Mouse (Mus musculus) left cerebral cortex, adult 11 months (tissue): ENCODE results near the gene H1foo.

Experiments used
- DNase-seq: peaks from one replicate; pipeline ENCODE4 v3.0.0; 2022; ENCODE audit warnings: low spot score

Gene H1foo

GRCm38 (mm10) chr6:115927292-115928242 lies 17.2 kb upstream of the H1foo start:
- DNase-seq = no peak

DNA sequence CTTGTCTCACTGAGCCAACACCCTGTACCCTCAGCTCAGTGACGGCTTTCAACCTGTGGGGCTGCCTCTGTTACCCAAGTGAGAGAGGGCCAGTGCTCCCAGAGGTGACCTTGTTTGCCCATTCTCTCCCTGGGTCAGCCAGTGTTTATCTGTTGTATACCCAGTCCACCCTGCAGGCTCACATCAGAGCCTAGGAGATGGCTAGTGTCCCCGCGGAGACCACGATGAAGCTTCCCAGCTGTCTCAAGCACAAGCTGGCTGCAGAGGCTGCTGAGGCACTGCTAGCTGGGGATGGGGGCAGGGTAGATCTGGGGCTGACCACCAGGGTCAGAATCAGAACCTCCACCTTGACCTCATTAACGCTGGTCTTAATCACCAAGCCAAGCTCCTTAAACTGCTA lies 14.7 kb upstream of the H1foo start:
- DNase-seq = no peak

- no peak for DNase-seq
Observed at GRCm38 (mm10) chr6:115931639-115932038, 13.1 kb upstream of the H1foo start, which contains the start of gene Rho. Rho (plus strand) TSS chr6:115931748.

DNA sequence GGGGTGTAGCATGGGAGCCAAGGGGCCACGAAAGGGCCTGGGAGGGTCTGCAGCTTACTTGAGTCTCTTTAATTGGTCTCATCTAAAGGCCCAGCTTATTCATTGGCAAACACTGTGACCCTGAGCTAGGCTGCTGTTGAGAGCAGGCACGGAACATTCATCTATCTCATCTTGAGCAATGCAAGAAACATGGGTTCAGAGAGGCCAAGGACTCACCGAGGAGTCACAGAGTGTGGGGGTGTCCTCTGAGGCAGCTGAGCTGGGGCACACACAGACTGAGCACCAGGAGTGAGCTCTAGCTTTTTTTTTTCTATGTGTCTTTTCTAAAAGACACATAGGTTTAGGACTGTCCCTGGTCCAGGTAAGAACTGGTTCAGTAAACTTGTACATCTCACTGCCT lies 12.3 kb upstream of the H1foo start:
- DNase-seq = no peak

DNA sequence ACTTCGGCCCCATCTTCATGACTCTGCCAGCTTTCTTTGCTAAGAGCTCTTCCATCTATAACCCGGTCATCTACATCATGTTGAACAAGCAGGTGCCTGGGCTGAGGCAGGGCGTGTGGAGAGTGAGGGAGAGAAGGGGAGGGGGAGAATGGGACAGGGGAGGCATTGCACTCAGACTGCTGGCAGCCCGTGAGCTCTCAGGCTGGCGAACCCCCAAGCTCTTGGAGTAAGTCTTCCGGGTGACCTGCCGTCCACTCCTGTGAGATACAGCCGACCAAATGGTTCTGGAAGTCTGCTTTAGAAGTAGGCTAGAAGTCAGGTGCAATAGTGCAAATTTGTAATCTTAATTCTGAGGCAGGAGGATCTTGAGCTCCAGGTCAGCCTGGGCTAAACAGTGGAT lies 9.2 kb upstream of the H1foo start:
- DNase-seq = no peak

- DNase-seq = no peak
Observed at GRCm38 (mm10) chr6:115938011-115938410, 6.7 kb upstream of the H1foo start.

GRCm38 (mm10) chr6:115938798-115939197 lies 5.9 kb upstream of the H1foo start:
- no peak for DNase-seq

- no peak for DNase-seq
Observed at GRCm38 (mm10) chr6:115940603-115941002, 4.1 kb upstream of the H1foo start.

GRCm38 (mm10) chr6:115941128-115941527 lies 3.6 kb upstream of the H1foo start:
- DNase-seq = no peak

- no peak for DNase-seq
Observed at GRCm38 (mm10) chr6:115943498-115944427, 975 bp upstream of the H1foo start.

DNA sequence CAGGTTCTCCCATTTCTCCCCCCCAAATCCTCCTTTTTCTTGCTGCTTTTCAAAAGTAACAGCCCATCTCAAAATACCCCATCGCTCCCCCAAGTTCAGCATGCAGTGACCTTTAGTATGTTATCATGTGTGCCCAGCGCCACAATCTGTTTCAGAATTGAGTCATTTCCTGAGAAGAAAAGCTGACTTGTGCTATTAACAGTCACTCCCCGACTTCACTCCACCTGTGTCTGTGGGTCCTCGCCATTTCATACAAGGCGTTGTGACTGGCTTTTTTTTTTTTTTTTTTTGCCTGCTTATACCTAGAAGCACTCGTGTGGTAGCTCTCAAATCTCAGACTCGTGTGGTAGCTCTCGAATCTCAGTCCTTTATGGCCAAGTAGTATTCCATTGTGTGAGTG lies 895 bp downstream of the H1foo start:
- DNase-seq = no peak

GRCm38 (mm10) chr6:115946389-115946788 lies 1.7 kb downstream of the H1foo start:
- no peak for DNase-seq

GRCm38 (mm10) chr6:115954506-115955074 lies 9.9 kb downstream of the H1foo start:
- DNase-seq = no peak

DNA sequence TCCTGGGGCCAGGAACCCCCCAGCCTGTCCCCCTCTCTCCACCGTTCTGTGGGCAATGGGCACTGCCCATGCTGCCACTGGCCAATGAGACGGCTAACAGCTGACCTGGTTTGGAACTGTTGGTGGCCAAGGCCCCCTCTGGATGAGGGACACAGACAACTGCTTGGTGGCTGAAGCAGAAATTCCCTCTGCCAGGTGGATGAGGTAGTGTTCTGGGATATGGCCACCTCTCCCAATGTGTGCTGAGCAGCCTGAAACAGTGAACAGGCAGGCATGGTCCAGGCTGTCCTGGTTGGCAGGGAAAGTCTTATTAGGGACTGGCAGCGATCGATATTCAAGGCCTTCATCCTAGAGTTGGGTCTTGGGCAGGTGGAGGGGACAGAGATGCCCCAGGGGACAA lies 10.4 kb downstream of the H1foo start:
- no peak for DNase-seq

GRCm38 (mm10) chr6:115955664-115956063 lies 10.9 kb downstream of the H1foo start:
- no peak for DNase-seq

DNA sequence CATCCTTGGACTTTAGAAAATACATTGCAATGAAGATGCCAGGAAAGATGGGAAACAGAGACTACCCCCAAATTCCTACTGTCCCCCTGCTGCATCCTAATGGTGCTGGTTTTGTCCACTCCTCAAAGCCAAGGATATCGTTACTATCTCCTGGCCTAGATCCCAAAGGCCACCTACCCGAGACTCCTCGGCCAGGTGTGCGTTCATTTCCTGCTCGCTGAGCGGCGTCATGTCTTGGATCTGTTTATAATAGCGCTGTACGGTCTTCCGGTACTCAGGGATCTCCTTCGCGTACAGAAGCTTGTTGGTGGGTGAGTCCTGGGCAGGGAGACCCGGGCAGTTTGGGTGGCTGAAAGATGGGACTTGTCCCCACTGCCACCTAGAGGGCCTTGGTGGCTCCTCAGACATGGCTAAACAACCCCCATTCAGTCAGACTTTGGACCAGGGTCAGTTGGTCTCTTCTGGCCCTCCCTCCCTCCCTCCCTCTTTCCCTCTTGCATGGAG lies 11.7 kb downstream of the H1foo start:
- DNase-seq = no peak

DNA sequence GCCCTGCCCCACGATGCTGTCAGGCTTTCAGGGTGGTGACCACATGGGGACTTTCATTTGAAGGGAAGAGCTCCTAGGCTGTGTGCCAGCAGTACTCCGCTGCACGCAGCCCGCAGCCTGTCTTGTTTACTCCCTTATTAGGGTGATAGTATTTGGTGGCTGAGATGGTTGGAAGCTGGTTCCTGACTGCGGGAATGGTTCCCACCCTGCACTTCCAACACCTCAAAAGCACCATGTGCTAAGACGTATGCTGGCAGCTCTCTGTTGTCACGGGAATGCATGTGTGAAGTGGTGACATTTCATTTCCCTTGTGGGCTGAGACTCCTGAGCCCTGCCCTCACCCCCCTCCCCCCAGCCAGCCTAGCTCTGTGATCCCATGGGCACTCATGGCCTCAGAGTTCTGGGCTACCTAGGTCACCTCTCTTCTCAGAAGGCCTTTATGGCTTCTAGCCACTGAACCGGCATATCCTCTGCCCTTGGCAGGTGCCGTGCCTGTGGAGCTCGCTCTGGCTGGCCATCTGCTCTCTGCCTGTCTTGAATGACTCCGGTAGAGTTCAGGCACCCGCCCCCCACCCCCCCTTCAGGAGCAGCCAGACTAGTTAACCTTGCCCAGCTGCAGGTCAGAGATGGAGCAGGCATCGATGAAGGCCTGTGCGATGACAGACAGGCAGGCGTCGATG lies 12.3 kb downstream of the H1foo start:
- no peak for DNase-seq

GRCm38 (mm10) chr6:115957681-115958080 lies 12.9 kb downstream of the H1foo start:
- DNase-seq = no peak

- no peak for DNase-seq
Observed at GRCm38 (mm10) chr6:115958445-115958844, 13.7 kb downstream of the H1foo start.

- DNase-seq = no peak
Observed at GRCm38 (mm10) chr6:115959151-115959691, 14.5 kb downstream of the H1foo start.

DNA sequence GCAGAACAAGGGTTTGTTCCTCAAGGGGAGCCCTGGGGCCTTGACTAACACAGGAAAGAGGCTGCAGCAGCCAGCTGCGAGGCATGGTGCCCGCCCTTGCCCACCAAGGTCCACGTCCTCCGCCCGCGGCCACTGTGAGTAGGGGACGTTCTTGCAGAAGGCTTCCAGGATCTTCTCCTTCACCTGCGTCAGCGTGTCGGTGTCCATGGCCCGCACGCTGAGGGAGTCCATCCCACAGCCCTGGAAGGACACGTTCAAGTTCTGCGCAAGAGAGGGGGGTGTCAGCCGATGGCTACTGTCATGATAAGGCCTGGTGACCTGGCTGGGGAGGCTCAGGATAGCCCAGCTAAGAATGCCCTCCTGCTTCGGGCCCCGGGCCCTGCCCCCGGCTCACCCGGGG lies 15.6 kb downstream of the H1foo start:
- DNase-seq = no peak
